Mouse (Mus musculus) heart, adult 2 months (tissue): ENCODE data around the gene Xrra1.

Source experiments
- CTCF ChIP-seq: fragments of 200-600 bp; IDR thresholded peaks from 2 replicates; pipeline ENCODE4 v1.8.1; 2022; ENCODE audit warnings: antibody characterized with exemption, mild to moderate bottlenecking, moderate library complexity
- POLR2A ChIP-seq: fragments of 200-500 bp; IDR thresholded peaks from 2 replicates; pipeline ENCODE4 v1.6.1; 2011; ENCODE audit warnings: mild to moderate bottlenecking, low read depth, low read length, control low read depth; ENCODE audit not compliant: insufficient read depth

DNA sequence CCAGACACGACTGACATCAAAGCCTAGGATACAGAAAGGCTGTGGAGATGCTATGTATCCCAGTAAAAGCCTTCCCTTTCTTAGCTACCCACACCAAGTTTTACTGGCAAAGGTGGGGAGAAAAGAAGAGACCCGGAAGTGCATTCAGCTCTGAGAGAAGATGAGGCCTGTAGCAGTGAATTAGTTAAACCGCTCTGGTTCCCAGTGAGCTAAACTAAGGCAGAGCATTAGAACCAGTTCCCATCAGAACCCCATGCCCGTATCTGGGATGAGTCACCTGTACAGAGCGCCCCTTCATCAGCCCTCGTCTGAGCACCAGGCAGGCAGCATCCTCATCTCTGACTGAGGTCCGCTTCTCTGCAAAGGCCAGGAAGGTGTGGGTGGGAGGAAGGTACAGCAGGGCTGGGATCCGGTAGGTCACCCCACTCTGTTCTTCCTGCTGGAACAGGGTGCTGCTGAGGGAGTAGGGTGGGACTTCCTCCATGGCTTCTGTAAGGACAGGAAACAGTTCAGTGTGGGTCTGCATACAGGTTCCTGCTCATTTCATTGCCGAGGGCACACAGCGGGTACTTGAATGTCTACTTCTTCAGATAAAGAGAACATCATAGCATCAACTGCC is 35.8 kb upstream of the Xrra1 start:
- TF ChIP-seq POLR2A = no peak
- no peak for TF ChIP-seq CTCF
